Mouse (Mus musculus) megakaryocyte, embryonic 14.5 days (primary cell): ENCODE measurements around the gene Olfr371. TPM values are rescaled to one million over a fixed set of nuclear protein-coding genes. Genes with fewer than 3 reads are reported as not detected.

Experiments used
- H3K27me3 ChIP-seq: replicated peaks from 2 replicates; pipeline ENCODE3; 2012; ENCODE audit warnings: inconsistent platforms
- H3K36me3 ChIP-seq: replicated peaks from 2 replicates; pipeline ENCODE3; 2012; ENCODE audit warnings: low read length, inconsistent platforms, mixed read lengths
- H3K4me1 ChIP-seq: 2 replicates; pipeline ENCODE4 v1.6.1; 2012; ENCODE audit warnings: inconsistent platforms
- H3K4me3 ChIP-seq: replicated peaks from 2 replicates; pipeline ENCODE3; 2012; ENCODE audit warnings: moderate library complexity, mild to moderate bottlenecking, inconsistent platforms
- H3K9me3 ChIP-seq: 2 replicates; pipeline ENCODE4 v1.6.1; 2012; ENCODE audit warnings: inconsistent platforms
- FLI1 ChIP-seq: IDR thresholded peaks from 2 replicates; pipeline ENCODE4 v1.6.1; 2012; ENCODE audit warnings: low read length, inconsistent platforms, mixed read lengths
- GATA1 ChIP-seq: IDR thresholded peaks from 3 replicates; pipeline ENCODE4 v1.6.1; 2012; ENCODE audit warnings: mixed read lengths, low read length, inconsistent platforms, borderline replicate concordance
- polyA plus RNA-seq: library from polyadenylated mRNA; stranded (reverse); fragments of >175 nt; gene quantifications from 2 replicates; pipeline ENCODE4 v1.2.3, GENCODE M21; 2012; ENCODE audit warnings: low replicate concordance; ENCODE audit not compliant: insufficient read depth

The Olfr371 gene
- not detected in 2 replicates for polyA plus RNA-seq

DNA sequence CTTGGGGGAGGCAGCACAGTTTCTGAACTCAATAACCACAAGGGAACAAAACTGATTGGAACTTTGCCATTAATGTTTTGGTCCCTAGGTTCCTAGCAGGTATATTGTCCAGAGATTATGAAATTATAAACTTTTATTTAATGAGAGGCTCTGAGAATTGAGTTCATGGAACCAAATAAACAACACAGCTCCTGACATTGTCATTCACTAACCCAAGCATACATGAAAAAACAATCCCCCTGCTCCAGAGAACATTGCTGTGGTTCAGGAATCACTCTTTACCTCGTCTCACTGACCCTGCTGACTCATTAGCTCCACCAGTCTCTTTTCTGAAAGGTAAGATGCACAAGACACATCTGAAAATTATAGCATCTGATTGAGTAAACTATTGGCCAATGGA is at the start of gene Olfr371:
Gene Olfr371, plus strand, starts transcription at position 301 of the 400 bp plus-strand sequence.
- Histone ChIP-seq H3K36me3 (no peaks in the 10 kb centered on the region), H3K9me3 (no peaks in the 10 kb centered on the region), H3K4me1 (peaks cover 11% of the 10 kb centered on the region), H3K27me3 (peaks cover 18% of the 10 kb centered on the region), H3K4me3 (no peak within 1 kb of the TSS)
- TF ChIP-seq GATA1 (no peak), FLI1 (no peak)

DNA sequence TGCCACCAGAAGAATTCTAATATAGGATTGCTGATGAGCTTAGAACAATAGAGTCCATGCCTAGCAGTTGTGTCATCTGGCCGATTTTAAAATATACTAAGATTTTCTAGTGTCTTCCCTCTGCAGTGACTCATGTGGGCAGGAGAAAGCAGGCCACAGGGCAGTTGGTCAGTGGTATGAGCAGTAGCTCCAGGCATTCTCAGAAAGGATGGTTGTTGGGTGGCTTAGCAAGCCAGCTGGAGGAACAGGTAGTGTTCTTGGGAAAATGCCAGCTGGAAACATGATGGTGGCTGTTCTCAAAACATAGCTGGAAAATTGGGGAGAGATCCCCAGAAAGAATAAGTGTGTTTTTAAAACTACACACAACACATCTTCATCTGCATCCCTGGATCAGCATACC is 33.4 kb upstream of the Olfr371 start:
- H3K4me1 ChIP-seq: no peaks in the 10 kb centered on the region
- H3K36me3 ChIP-seq: no peaks in the 10 kb centered on the region
- no peaks in the 10 kb centered on the region for H3K27me3 ChIP-seq
- H3K4me3 ChIP-seq: no peak overlapping the region
- TF ChIP-seq FLI1 (no peak), GATA1 (no peak)
- peaks cover 5% of the 10 kb centered on the region; the same call in 1 of the 2 replicates for H3K9me3 ChIP-seq

DNA sequence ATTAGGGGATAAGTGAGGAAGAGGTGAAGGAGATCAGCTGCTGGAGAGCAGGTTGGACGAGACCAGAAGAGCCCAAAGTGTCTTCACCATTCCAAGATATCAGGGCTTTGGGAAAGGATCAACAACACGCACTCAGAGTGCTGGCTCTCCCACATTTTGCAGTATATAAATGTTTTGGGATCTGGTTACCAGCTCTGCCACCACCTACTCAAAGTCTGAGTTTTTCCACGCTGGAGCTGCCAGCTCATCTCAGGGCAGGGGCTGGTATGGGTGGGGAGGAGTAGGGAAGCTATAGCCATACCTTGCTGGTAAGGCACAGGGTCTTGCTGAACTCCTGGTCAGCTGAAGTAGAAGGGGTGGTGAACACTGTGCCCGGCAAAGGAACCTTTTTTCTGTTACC is 5.6 kb upstream of the Olfr371 start:
- H3K9me3 ChIP-seq: peaks cover 2% of the 10 kb centered on the region; the same call in 1 of the 2 replicates
- no peak overlapping the region for H3K4me3 ChIP-seq
- no peaks in the 10 kb centered on the region for H3K36me3 ChIP-seq
- H3K27me3 ChIP-seq: peaks cover 9% of the 10 kb centered on the region
- H3K4me1 ChIP-seq: peaks cover 19% of the 10 kb centered on the region
- TF ChIP-seq FLI1 (no peak), GATA1 (no peak)

DNA sequence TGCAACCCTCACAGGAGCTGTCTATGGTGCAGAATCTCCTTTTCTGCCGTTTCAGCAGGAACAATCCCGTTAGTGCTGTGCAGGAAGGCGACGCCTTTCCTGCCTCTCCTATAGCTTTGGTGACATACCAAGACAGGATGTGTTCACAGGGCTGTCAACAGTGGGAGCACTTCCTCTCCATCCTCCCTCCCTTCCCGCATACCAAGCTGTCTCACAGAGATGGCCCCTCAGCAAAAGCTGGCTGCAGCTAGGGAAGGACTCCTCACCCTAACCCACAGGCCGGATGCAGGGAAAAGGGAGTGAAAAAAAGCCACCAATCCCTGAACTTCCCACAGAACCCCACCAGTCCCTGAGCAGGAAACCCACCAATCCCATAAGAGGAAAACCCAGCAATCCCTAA is 4.8 kb upstream of the Olfr371 start:
- H3K27me3 ChIP-seq: peaks cover 9% of the 10 kb centered on the region
- peaks cover 19% of the 10 kb centered on the region for H3K4me1 ChIP-seq
- H3K9me3 ChIP-seq: peaks cover 2% of the 10 kb centered on the region; the same call in 1 of the 2 replicates
- TF ChIP-seq FLI1 (no peak), GATA1 (no peak)
- no peaks in the 10 kb centered on the region for H3K36me3 ChIP-seq
- H3K4me3 ChIP-seq: peak overlapping the region; percentile 47

DNA sequence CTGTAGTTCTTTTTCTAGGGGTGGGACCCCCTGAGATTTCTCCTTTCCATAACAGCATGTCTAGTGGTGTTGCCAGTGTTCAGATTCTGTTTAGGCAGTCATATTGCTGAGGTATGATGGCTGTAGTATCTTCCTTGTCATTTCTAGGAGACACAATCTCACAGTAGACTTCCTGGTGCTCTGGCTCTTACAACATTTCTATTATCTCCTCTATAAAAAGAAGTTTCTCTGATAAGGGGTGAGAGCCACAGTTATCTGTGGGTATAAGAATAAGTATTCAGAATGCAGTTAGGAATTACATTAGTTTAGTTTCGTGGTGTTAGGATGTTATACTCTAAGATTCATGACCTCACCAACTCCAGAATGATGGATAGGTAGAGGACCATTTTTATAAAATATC is 1.5 kb downstream of the Olfr371 start:
- no peak overlapping the region for H3K4me3 ChIP-seq
- H3K9me3 ChIP-seq: no peaks in the 10 kb centered on the region
- no peaks in the 10 kb centered on the region for H3K36me3 ChIP-seq
- H3K27me3 ChIP-seq: peaks cover 13% of the 10 kb centered on the region
- TF ChIP-seq GATA1 (no peak), FLI1 (no peak)
- no peaks in the 10 kb centered on the region for H3K4me1 ChIP-seq

Other genes starting within 250 kb of the Olfr371 start
- gene Junb, start 247.3 kb upstream of the Olfr371 start, polyA plus RNA-seq: 743 and 797 TPM in 2 replicates
- gene Hook2, start 235.4 kb upstream of the Olfr371 start, polyA plus RNA-seq: 7.3 and 8.9 TPM in 2 replicates
- 0.27 TPM in 1 of 2 replicates, not detected in the other for gene Best2, start 211.5 kb upstream of the Olfr371 start, polyA plus RNA-seq
- 103 and 181 TPM in 2 replicates for gene Asna1, start 200.7 kb upstream of the Olfr371 start, polyA plus RNA-seq
- gene Trir, start 199.2 kb upstream of the Olfr371 start, polyA plus RNA-seq: 123 and 539 TPM in 2 replicates
- gene Tnpo2, start 189.1 kb upstream of the Olfr371 start, polyA plus RNA-seq: 5.1 and 5.3 TPM in 2 replicates
- 14.6 and 15.5 TPM in 2 replicates for gene Fbxw9, start 165.9 kb upstream of the Olfr371 start, polyA plus RNA-seq
- 8.7 TPM in 1 of 2 replicates, not detected in the other for gene Gm5741, start 158.0 kb upstream of the Olfr371 start, polyA plus RNA-seq
- 43.5 and 103 TPM in 2 replicates for gene Dhps, start 154.2 kb upstream of the Olfr371 start, polyA plus RNA-seq
- gene Wdr83os, start 145.2 kb upstream of the Olfr371 start, polyA plus RNA-seq: 8.8 and 10.6 TPM in 2 replicates
- 19.7 TPM in 1 of 2 replicates, not detected in the other for gene Wdr83, start 144.7 kb upstream of the Olfr371 start, polyA plus RNA-seq
- 3.8 and 26.4 TPM in 2 replicates for gene Man2b1, start 142.7 kb upstream of the Olfr371 start, polyA plus RNA-seq
- gene Zfp791, start 102.9 kb upstream of the Olfr371 start, polyA plus RNA-seq: not detected in 2 replicates
- not detected in 2 replicates for gene Cks1brt, start 74.1 kb upstream of the Olfr371 start, polyA plus RNA-seq
- 5.9 TPM in 1 of 2 replicates, not detected in the other for gene Orc6, start 73.6 kb downstream of the Olfr371 start, polyA plus RNA-seq
- gene Vps35, start 73.8 kb downstream of the Olfr371 start, polyA plus RNA-seq: 3.8 TPM in 1 of 2 replicates, not detected in the other
- 4.2 TPM in 1 of 2 replicates, not detected in the other for gene Mylk3, start 160.4 kb downstream of the Olfr371 start, polyA plus RNA-seq
- gene 4921524J17Rik, start 206.8 kb downstream of the Olfr371 start, polyA plus RNA-seq: 34.8 TPM in 1 of 2 replicates, not detected in the other